Mouse (Mus musculus) bone marrow macrophage, adult 2 months (primary cell): ENCODE measurements at regions not wholly inside any gene's neighbourhood (a gene's known extent, or its start where the extent isn't known, plus 50 kb on each side); places are given as distances from the start of the nearest gene placed in this dataset.

ENCODE experiments used
- CTCF ChIP-seq: IDR thresholded peaks from 2 replicates; pipeline ENCODE4 v1.5.1; 2012; ENCODE audit warnings: low read depth, mild to moderate bottlenecking, low read length, moderate library complexity
- POLR2A ChIP-seq: IDR thresholded peaks from 2 replicates; pipeline ENCODE4 v1.6.1; 2012; ENCODE audit warnings: mild to moderate bottlenecking, low read depth, low read length, borderline replicate concordance

DNA sequence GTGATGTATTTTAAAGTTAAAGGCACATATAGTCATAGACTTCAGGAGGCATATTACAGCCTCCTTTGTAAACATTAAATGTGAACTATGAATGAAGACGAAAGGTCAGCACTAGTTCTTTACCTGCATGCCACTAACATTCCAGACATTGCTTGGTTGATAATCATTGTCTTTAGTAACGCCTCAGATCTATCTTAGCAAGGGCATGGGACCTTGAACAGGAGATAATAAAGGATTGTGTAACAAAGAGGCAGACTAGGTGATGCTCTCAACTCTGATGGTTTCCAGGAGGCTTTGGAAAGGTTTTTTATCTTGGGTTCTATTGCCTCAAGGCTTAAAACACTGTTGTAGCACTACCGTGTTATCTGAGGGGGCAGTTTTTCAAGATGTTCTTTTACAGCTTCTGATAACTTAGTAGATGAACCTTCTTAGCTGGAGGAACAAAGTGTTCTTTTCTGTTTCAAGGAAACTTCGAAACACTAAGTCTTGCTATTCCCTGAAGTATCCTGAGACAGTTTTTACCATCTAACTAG, 82.9 kb upstream of the Tent5a start:
- TF ChIP-seq CTCF (no peak), POLR2A (no peak)
